Mouse (Mus musculus) CH12.LX (cell line): ENCODE measurements at regions not wholly inside any gene's neighbourhood (a gene's known extent, or its start where the extent isn't known, plus 50 kb on each side); places are given as distances from the start of the nearest gene placed in this dataset.

Experiments used
- DNase-seq: peaks from one replicate; pipeline ENCODE4 v3.0.0-alpha.2; 2013; ENCODE audit errors: extremely low read depth
- H3K27ac ChIP-seq: 2 replicates; pipeline ENCODE4 v1.5.1; 2012; ENCODE audit warnings: low read depth, mild to moderate bottlenecking, control low read depth, moderate library complexity; ENCODE audit not compliant: insufficient read depth
- H3K27me3 ChIP-seq: replicated peaks from 2 replicates; pipeline ENCODE3; 2012; ENCODE audit warnings: inconsistent platforms
- H3K36me3 ChIP-seq, 2 experiments: replicated peaks in 1 of 2; 2 replicates each; pipeline versions ENCODE3 to v1.6.1; 2012; ENCODE audit warnings: inconsistent platforms in 1 of 2, low read length in 1 of 2, mild to moderate bottlenecking in 1 of 2, mixed read lengths in 1 of 2, moderate library complexity in 1 of 2; ENCODE audit not compliant: control insufficient read depth in 1 of 2, insufficient read depth in 1 of 2
- H3K4me1 ChIP-seq, 2 experiments: 2 replicates each; pipeline ENCODE4 v1.6.1; 2012; ENCODE audit warnings: inconsistent platforms in 1 of 2, moderate library complexity in 1 of 2; ENCODE audit not compliant: insufficient read depth in 2 of 2, control insufficient read depth in 1 of 2
- H3K4me2 ChIP-seq: 2 replicates; pipeline ENCODE4 v1.6.1; 2012; ENCODE audit warnings: low read depth, mild to moderate bottlenecking, control low read depth; ENCODE audit not compliant: poor library complexity, insufficient read depth, severe bottlenecking
- H3K4me3 ChIP-seq, 3 experiments: fragments of 150-350 bp in 1 of 3; sonication (generic) in 1 of 3; replicated peaks in 1 of 3; 2 replicates each; pipeline versions ENCODE3 to v1.5.1; 2011 to 2012; ENCODE audit warnings: low read depth in 2 of 3, low read length in 2 of 3, mild to moderate bottlenecking in 2 of 3, moderate library complexity in 2 of 3, control low read depth in 1 of 3, improper control_type of control experiment in 1 of 3, inconsistent platforms in 1 of 3, mixed read lengths in 1 of 3; ENCODE audit not compliant: poor library complexity in 1 of 3
- H3K79me2 ChIP-seq: replicated peaks from 2 replicates; pipeline ENCODE4 v1.6.1; 2012; ENCODE audit warnings: mild to moderate bottlenecking, moderate library complexity; ENCODE audit not compliant: control insufficient read depth, poor library complexity, insufficient read depth, severe bottlenecking; ENCODE audit errors: extremely low read depth
- H3K9ac ChIP-seq: 2 replicates; pipeline ENCODE4 v1.6.1; 2012; ENCODE audit warnings: low read depth, mild to moderate bottlenecking, control low read depth, moderate library complexity; ENCODE audit not compliant: insufficient read depth
- H3K9me3 ChIP-seq: replicated peaks from 2 replicates; pipeline ENCODE3; 2012; ENCODE audit warnings: low read length, inconsistent platforms, mixed read lengths
- CHD2 ChIP-seq: IDR thresholded peaks from 2 replicates; pipeline ENCODE4 v1.6.1; 2011; ENCODE audit warnings: low read length, improper control_type of control experiment
- CTCF ChIP-seq, 2 experiments: IDR thresholded peaks in 1 of 2; conservative IDR thresholded peaks in 1 of 2; 2 replicates each; pipeline ENCODE4 v1.5.1; 2011 to 2012; ENCODE audit warnings: low read depth in 2 of 2, low read length in 2 of 2, improper control_type of control experiment in 1 of 2, inconsistent platforms in 1 of 2, mild to moderate bottlenecking in 1 of 2, moderate library complexity in 1 of 2
- E2F4 ChIP-seq: IDR thresholded peaks from 2 replicates; pipeline ENCODE4 v1.6.1; 2011; ENCODE audit warnings: low read depth, low read length, improper control_type of control experiment; ENCODE audit not compliant: insufficient replicate concordance
- ELF1 ChIP-seq: IDR thresholded peaks from 2 replicates; pipeline ENCODE4 v1.6.1; 2014; ENCODE audit warnings: low read depth, mild to moderate bottlenecking, inconsistent platforms, low read length, improper control_type of control experiment
- EP300 ChIP-seq: IDR thresholded peaks from 2 replicates; pipeline ENCODE4 v1.6.1; 2011; ENCODE audit warnings: low read length, improper control_type of control experiment
- GABPA ChIP-seq: IDR thresholded peaks from 2 replicates; pipeline ENCODE4 v1.6.1; 2012; ENCODE audit warnings: low read depth, low read length, improper control_type of control experiment, inconsistent platforms; ENCODE audit not compliant: insufficient replicate concordance
- IRF4 ChIP-seq: IDR thresholded peaks from 2 replicates; pipeline ENCODE4 v1.6.1; 2014; ENCODE audit warnings: low read depth, mild to moderate bottlenecking, inconsistent platforms, low read length, improper control_type of control experiment
- JUN ChIP-seq: IDR thresholded peaks from 2 replicates; pipeline ENCODE4 v1.6.1; 2011; ENCODE audit warnings: low read depth, mild to moderate bottlenecking, low read length, improper control_type of control experiment, moderate library complexity; ENCODE audit not compliant: insufficient read depth
- MAX ChIP-seq: IDR thresholded peaks from 2 replicates; pipeline ENCODE4 v1.6.1; 2011; ENCODE audit warnings: low read length, improper control_type of control experiment
- MEF2A ChIP-seq: IDR thresholded peaks from 2 replicates; pipeline ENCODE4 v1.6.1; 2014; ENCODE audit warnings: low read depth, mild to moderate bottlenecking, inconsistent platforms, low read length, improper control_type of control experiment, borderline replicate concordance
- MYC ChIP-seq: IDR thresholded peaks from 2 replicates; pipeline ENCODE4 v1.6.1; 2011; ENCODE audit warnings: low read depth, mild to moderate bottlenecking, improper control_type of control experiment, low read length
- NELFE ChIP-seq: IDR thresholded peaks from 2 replicates; pipeline ENCODE4 v1.6.1; 2011; ENCODE audit warnings: low read depth, low read length, improper control_type of control experiment
- POLR2A ChIP-seq: IDR thresholded peaks from 2 replicates; pipeline ENCODE4 v1.6.1; 2011; ENCODE audit warnings: low read depth, mild to moderate bottlenecking, improper control_type of control experiment, low read length
- POLR2AphosphoS2 ChIP-seq: IDR thresholded peaks from 2 replicates; pipeline ENCODE4 v1.6.1; 2011; ENCODE audit warnings: low read depth, low read length, improper control_type of control experiment
- RAD21 ChIP-seq: IDR thresholded peaks from 2 replicates; pipeline ENCODE4 v1.6.1; 2011; ENCODE audit warnings: low read depth, mild to moderate bottlenecking, low read length, improper control_type of control experiment, moderate library complexity
- RCOR1 ChIP-seq: conservative IDR thresholded peaks from 2 replicates; pipeline ENCODE4 v1.6.1; 2012; ENCODE audit warnings: low read depth, mild to moderate bottlenecking, inconsistent platforms, low read length, improper control_type of control experiment
- SMC3 ChIP-seq: IDR thresholded peaks from 2 replicates; pipeline ENCODE4 v1.6.1; 2011; ENCODE audit warnings: low read depth, low read length, improper control_type of control experiment
- TBP ChIP-seq: conservative IDR thresholded peaks from 2 replicates; pipeline ENCODE4 v1.6.1; 2011; ENCODE audit warnings: low read depth, low read length, improper control_type of control experiment
- TCF12 ChIP-seq: IDR thresholded peaks from 2 replicates; pipeline ENCODE4 v1.6.1; 2014; ENCODE audit warnings: low read depth, mild to moderate bottlenecking, inconsistent platforms, low read length, improper control_type of control experiment
- USF1 ChIP-seq: IDR thresholded peaks from 2 replicates; pipeline ENCODE4 v1.6.1; 2014; ENCODE audit warnings: low read depth, mild to moderate bottlenecking, inconsistent platforms, low read length, improper control_type of control experiment
- USF2 ChIP-seq: conservative IDR thresholded peaks from 2 replicates; pipeline ENCODE4 v1.6.1; 2011; ENCODE audit warnings: low read depth, low read length, improper control_type of control experiment
- ZKSCAN1 ChIP-seq: IDR thresholded peaks from 2 replicates; pipeline ENCODE4 v1.6.1; 2012; ENCODE audit warnings: low read depth, inconsistent platforms, low read length, improper control_type of control experiment, borderline replicate concordance
- dilution Hi-C: fragments of 300-500 bp; cut with MboI; formaldehyde crosslinking; loops from 2 replicates; pipeline ENCODE4 v1.14.3; 2020; ENCODE audit warnings: low sequenced_read_pairs; ENCODE audit not compliant: extremely low pct_unique_long_range_greater_than_20kb, extremely low pct_ligation_motif_present
- in situ Hi-C: fragments of 300-500 bp; cut with MboI; formaldehyde crosslinking; loops from 3 replicates; pipeline ENCODE4 v1.14.3; 2019; ENCODE audit warnings: low sequenced_read_pairs, low pct_ligation_motif_present, low pct_unique_long_range_greater_than_20kb, mixed read lengths

DNA sequence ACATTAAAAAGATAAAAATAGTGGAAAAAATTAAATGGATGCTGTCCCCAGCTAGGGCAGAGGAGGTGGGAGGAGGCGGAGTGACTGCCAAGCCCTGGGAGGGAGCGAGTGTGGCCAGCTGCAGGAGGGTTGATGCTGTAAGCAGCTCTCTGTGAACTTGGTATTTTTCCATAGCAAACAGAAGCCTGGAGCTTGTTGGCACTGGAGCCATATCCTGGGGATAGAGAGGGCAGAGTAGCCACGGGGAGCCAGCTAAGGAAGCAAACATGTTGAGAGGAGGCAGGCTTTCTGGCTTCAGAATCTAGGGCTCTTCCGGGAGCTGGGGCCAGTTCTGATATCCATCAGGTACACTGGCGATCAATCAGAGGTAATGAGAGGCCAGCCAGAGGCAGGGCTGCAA lies 223.2 kb upstream of the Rbfox1 start:
- Histone ChIP-seq H3K4me3 (no peak overlapping the region), H3K36me3 (no peaks in the 10 kb centered on the region), H3K4me2 (no peak overlapping the region), H3K27ac (no peak overlapping the region), H3K9ac (no peak overlapping the region), H3K27me3 (peaks cover 83% of the 10 kb centered on the region), H3K9me3 (no peaks in the 10 kb centered on the region)
- dilution Hi-C loops (no loop called here), in situ Hi-C loops (no loop called here)
- TF ChIP-seq SMC3 (no peak), CHD2 (no peak), POLR2AphosphoS2 (no peak), TCF12 (no peak), IRF4 (no peak), USF1 (no peak), GABPA (no peak), JUN (no peak), MYC (no peak)
- TF ChIP-seq, all 38 proteins: peak for 0
- no peaks in the 10 kb centered on the region for H3K4me1 ChIP-seq
- H3K79me2 ChIP-seq = no peaks in the 10 kb centered on the region
- DNase-seq = no peak

DNA sequence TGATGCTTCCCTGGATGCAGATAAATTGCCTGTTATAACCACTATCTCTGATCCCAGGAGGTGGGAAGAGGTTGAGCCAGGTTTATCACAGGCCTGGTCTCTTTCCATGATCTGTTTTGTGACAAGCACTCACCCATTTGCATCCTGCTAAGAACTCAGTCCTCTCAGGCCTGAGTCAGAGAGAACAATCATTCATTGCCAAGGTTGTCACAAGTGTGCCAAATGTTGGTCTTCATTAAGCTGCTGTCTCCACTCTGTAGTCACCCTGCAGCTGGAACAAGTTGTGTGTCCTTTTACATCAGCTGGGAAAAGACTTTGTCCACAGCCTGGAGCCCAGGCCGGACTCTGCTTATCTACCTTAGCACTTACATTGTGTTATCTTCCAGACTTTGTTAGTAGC lies 233.6 kb upstream of the Rbfox1 start:
- Histone ChIP-seq H3K9ac (no peak overlapping the region), H3K9me3 (no peaks in the 10 kb centered on the region), H3K4me2 (no peak overlapping the region), H3K27ac (no peak overlapping the region), H3K36me3 (no peaks in the 10 kb centered on the region), H3K4me3 (no peak overlapping the region), H3K27me3 (peaks cover 69% of the 10 kb centered on the region), H3K79me2 (no peaks in the 10 kb centered on the region), H3K4me1 (no peaks in the 10 kb centered on the region)
- no peak for DNase-seq
- in situ Hi-C loops = no loop called here
- dilution Hi-C loops = no loop called here
- TF ChIP-seq ZKSCAN1 (no peak), RCOR1 (no peak), E2F4 (no peak), RAD21 (no peak), USF1 (no peak), USF2 (no peak), NELFE (no peak), ELF1 (no peak), JUN (no peak), GABPA (no peak), EP300 (no peak), TBP (no peak), CTCF (conservative IDR thresholded peaks at IDR 0.05 in 1 of 2, IDR thresholded peaks at IDR 0.05 in 1 of 2; ENCODE audit: low read depth in 2 of 2, low read length in 2 of 2) (no peak), IRF4 (no peak), POLR2A (no peak), CHD2 (no peak), MAX (no peak), MEF2A (no peak)
